In the genomic region with DNA sequence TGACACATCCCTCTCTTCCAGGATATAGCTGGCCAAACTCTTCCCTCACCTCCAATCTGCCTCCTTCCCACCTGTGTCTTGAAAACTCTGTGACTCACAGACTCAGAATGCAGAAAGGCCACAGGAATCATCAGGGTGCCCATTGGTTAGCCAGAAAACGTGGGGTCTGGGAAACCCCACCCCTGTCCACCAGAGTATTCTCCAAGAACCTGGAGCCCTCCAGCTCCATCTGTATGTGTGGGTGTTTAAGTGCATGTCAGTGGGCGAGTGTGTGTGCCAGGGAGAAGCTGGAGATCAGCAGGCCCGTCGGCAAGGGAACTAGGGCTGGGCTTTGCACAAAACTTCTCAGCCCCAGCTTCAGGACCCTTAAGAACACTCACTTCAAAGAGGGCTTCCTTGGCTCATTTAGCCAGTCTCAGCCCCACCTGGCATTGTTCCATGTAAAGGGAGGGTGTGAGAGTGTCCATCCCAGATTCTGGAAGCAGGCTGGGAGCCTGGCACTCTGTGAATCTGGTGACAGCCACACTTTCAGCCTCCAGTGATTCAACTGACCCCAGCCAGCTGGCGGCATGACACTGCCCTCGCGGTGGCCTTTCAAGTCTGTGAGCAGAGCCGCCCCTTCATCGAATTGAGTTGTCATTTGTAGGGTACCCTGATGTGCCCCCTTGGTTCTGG, we compare ENCODE assay signal across 15 mouse cellular contexts. TPM values are rescaled to one million over a fixed set of nuclear protein-coding genes. Genes with fewer than 3 reads are reported as not detected.
A peak's percentile ranks its signal among the peaks of the same experiment; 100 is the strongest.
DNase-seq lines count a peak whose midpoint lies in the region; ATAC-seq lines count a peak whose summit lies in the region.
"Had no signal": no experiment of that assay in that cellular context is flagged by ENCODE, and none has a peak within 500 bp of the region (broad histone marks: within the 10 kb centered on the region; RNA-seq: fewer than 3 reads in every experiment).

No protein-coding gene starts in this region.

- H3K4me1 ChIP-seq in hindbrain, embryonic 16.5 days (ENCODE audit: control insufficient read depth, insufficient read depth, low read depth, low read length) = no peaks in the 10 kb centered on the region
- H3K4me1 ChIP-seq in hindbrain, embryonic 10.5 days (replicated peaks) = no peaks in the 10 kb centered on the region
- H3K4me1 ChIP-seq in limb, embryonic 13.5 days = no peaks in the 10 kb centered on the region

- no peak overlapping the region for H3K27ac ChIP-seq in hindbrain, embryonic 16.5 days (ENCODE audit: low read depth, low read length)
- no peak overlapping the region for H3K27ac ChIP-seq in hindbrain, embryonic 10.5 days
- no peak overlapping the region for H3K27ac ChIP-seq in limb, embryonic 13.5 days
- H3K27ac ChIP-seq: liver, embryonic 15.5 days had no signal

- H3K9ac ChIP-seq in hindbrain, embryonic 16.5 days (ENCODE audit: low read depth, low read length) = no peak overlapping the region
- peak overlapping the region; percentile 4; the same call in 1 of the 2 replicates for H3K9ac ChIP-seq in limb, embryonic 13.5 days
- H3K9ac ChIP-seq: liver, embryonic 15.5 days had no signal

- H3K36me3 ChIP-seq in hindbrain, embryonic 16.5 days (ENCODE audit: control insufficient read depth, insufficient read depth, low read length) = peaks cover 7% of the 10 kb centered on the region
- H3K36me3 ChIP-seq in hindbrain, embryonic 10.5 days = peaks cover 46% of the 10 kb centered on the region
- H3K36me3 ChIP-seq in limb, embryonic 13.5 days = peaks cover 50% of the 10 kb centered on the region

- no peak for DNase-seq in hindbrain, embryonic 10.5 days (ENCODE audit: low spot score)
- peak; percentile 59 for DNase-seq in Muller cell, postnatal 12 days (ENCODE audit: inconsistent ontology term)
- DNase-seq in brain, adult 2 months (ENCODE audit: low read depth, low spot score) = peak; percentile 76
- no peak for DNase-seq in retina, postnatal 1 day
- no peak for DNase-seq in layer of hippocampus, adult 9-11 months
- DNase-seq: adrenal gland, adult 8-10 months; cerebellum, adult 9-11 months; heart, adult 18-20 months; thymus, postnatal 4 days had no signal

- H3K4me2 ChIP-seq in hindbrain, embryonic 16.5 days (ENCODE audit: low read length) = no peak overlapping the region
- H3K4me2 ChIP-seq in limb, embryonic 13.5 days (replicated peaks) = no peak overlapping the region
- H3K4me2 ChIP-seq: liver, embryonic 15.5 days had no signal

- H3K4me3 ChIP-seq in hindbrain, embryonic 16.5 days (ENCODE audit: low read length) = no peak overlapping the region
- H3K4me3 ChIP-seq in hindbrain, embryonic 10.5 days = no peak overlapping the region
- no peak overlapping the region for H3K4me3 ChIP-seq in limb, embryonic 13.5 days
- H3K4me3 ChIP-seq: erythroblast, embryonic 14.5 days; liver, embryonic 15.5 days had no signal

- WGBS in hindbrain, embryonic 16.5 days = 54% methylated on average over 9 of the region's 9 CpGs
- 73% methylated on average over 9 of the region's 9 CpGs for WGBS in hindbrain, embryonic 10.5 days
- 70% methylated on average over 9 of the region's 9 CpGs for WGBS in limb, embryonic 13.5 days

- H3K27me3 ChIP-seq in hindbrain, embryonic 16.5 days (replicated peaks; ENCODE audit: control insufficient read depth, insufficient read depth, low read length) = no peaks in the 10 kb centered on the region
- no peaks in the 10 kb centered on the region for H3K27me3 ChIP-seq in hindbrain, embryonic 10.5 days (ENCODE audit: insufficient read depth, poor library complexity, severe bottlenecking)
- no peaks in the 10 kb centered on the region for H3K27me3 ChIP-seq in limb, embryonic 13.5 days
- H3K27me3 ChIP-seq: liver, embryonic 15.5 days had no signal

- no peaks in the 10 kb centered on the region for H3K9me3 ChIP-seq in hindbrain, embryonic 16.5 days (ENCODE audit: control insufficient read depth, low read length)
- no peaks in the 10 kb centered on the region for H3K9me3 ChIP-seq in hindbrain, embryonic 10.5 days
- H3K9me3 ChIP-seq in limb, embryonic 13.5 days = no peaks in the 10 kb centered on the region
- H3K9me3 ChIP-seq: liver, embryonic 15.5 days had no signal

- 0 out of 2 replicates have a peak, but pooled peaks have one; percentile 40 for ATAC-seq in hindbrain, embryonic 16.5 days
- ATAC-seq in limb, embryonic 13.5 days (ENCODE audit: low FRiP score, low read depth) = no peak
- ATAC-seq: midbrain, embryonic 16.5 days had no signal

RNA-seq across cellular contexts. Expression of a gene that starts 1.8 kb away (rescaled TPM):
- not detected in 2 replicates for polyA plus RNA-seq in hindbrain, embryonic 16.5 days (2015; fragmentation: Nextera tagmentation; extraction: Ambion mirVana)
- not detected in 2 replicates for polyA plus RNA-seq in hindbrain, embryonic 10.5 days (2016; fragmentation: Nextera tagmentation; extraction: Ambion mirVana)
- polyA plus RNA-seq in limb, embryonic 13.5 days (2015; fragmentation: Nextera tagmentation; extraction: Ambion mirVana) = not detected in 2 replicates
- polyA plus RNA-seq: erythroblast, embryonic 14.5 days; intestine, embryonic 14.5 days; liver, embryonic 15.5 days; midbrain, embryonic 16.5 days had no signal

RNA-seq across cellular contexts. Expression of a gene that starts 12.7 kb away (rescaled TPM):
- 38.3 and 41.6 TPM in 2 replicates for polyA plus RNA-seq in hindbrain, embryonic 16.5 days (2015; fragmentation: Nextera tagmentation; extraction: Ambion mirVana)
- 75.4 and 76.6 TPM in 2 replicates for polyA plus RNA-seq in hindbrain, embryonic 10.5 days (2016; fragmentation: Nextera tagmentation; extraction: Ambion mirVana)
- 139 and 144 TPM in 2 replicates for polyA plus RNA-seq in limb, embryonic 13.5 days (2015; fragmentation: Nextera tagmentation; extraction: Ambion mirVana)

RNA-seq across cellular contexts. Expression of a gene that starts 23.2 kb away (rescaled TPM):
- 70.1 and 87.7 TPM in 2 replicates for polyA plus RNA-seq in hindbrain, embryonic 16.5 days (2015; fragmentation: Nextera tagmentation; extraction: Ambion mirVana)
- polyA plus RNA-seq in hindbrain, embryonic 10.5 days (2016; fragmentation: Nextera tagmentation; extraction: Ambion mirVana) = 61.8 and 65.1 TPM in 2 replicates
- polyA plus RNA-seq in limb, embryonic 13.5 days (2015; fragmentation: Nextera tagmentation; extraction: Ambion mirVana) = 37.1 and 39.7 TPM in 2 replicates

RNA-seq across cellular contexts. Expression of a gene that starts 40.5 kb away (rescaled TPM):
- polyA plus RNA-seq in hindbrain, embryonic 16.5 days (2015; fragmentation: Nextera tagmentation; extraction: Ambion mirVana) = 0.12 TPM in 1 of 2 replicates, not detected in the other
- polyA plus RNA-seq in hindbrain, embryonic 10.5 days (2016; fragmentation: Nextera tagmentation; extraction: Ambion mirVana) = 0.16 TPM in 1 of 2 replicates, not detected in the other
- polyA plus RNA-seq in limb, embryonic 13.5 days (2015; fragmentation: Nextera tagmentation; extraction: Ambion mirVana) = 0.83 and 0.97 TPM in 2 replicates
- polyA plus RNA-seq: erythroblast, embryonic 14.5 days; midbrain, embryonic 16.5 days had no signal

RNA-seq across cellular contexts. Expression of a gene that starts 43.6 kb away (rescaled TPM):
- polyA plus RNA-seq in hindbrain, embryonic 16.5 days (2015; fragmentation: Nextera tagmentation; extraction: Ambion mirVana) = 28.8 and 31.8 TPM in 2 replicates
- 67.6 and 75.0 TPM in 2 replicates for polyA plus RNA-seq in hindbrain, embryonic 10.5 days (2016; fragmentation: Nextera tagmentation; extraction: Ambion mirVana)
- polyA plus RNA-seq in limb, embryonic 13.5 days (2015; fragmentation: Nextera tagmentation; extraction: Ambion mirVana) = 59.2 and 59.9 TPM in 2 replicates

Comparison
In these comparisons a context has a peak if more than half of its experiments do, and no peak if none do; other contexts are left out.
1. DNase-seq: peak in Muller cell, postnatal 12 days (single experiment) and brain, adult 2 months (single experiment); none in hindbrain, embryonic 10.5 days (single experiment), retina, postnatal 1 day (single experiment) and layer of hippocampus, adult 9-11 months (single experiment).